Mouse (Mus musculus) right cerebral cortex, adult 18-20 months (tissue): Measurements from ENCODE around the gene Map3k14.
A peak's percentile ranks its signal among the peaks of the same experiment; 100 is the strongest.

ENCODE experiments used
- DNase-seq: peaks from one replicate; pipeline ENCODE4 v3.0.0; 2022; ENCODE audit warnings: mixed read lengths

Gene Map3k14

DNA sequence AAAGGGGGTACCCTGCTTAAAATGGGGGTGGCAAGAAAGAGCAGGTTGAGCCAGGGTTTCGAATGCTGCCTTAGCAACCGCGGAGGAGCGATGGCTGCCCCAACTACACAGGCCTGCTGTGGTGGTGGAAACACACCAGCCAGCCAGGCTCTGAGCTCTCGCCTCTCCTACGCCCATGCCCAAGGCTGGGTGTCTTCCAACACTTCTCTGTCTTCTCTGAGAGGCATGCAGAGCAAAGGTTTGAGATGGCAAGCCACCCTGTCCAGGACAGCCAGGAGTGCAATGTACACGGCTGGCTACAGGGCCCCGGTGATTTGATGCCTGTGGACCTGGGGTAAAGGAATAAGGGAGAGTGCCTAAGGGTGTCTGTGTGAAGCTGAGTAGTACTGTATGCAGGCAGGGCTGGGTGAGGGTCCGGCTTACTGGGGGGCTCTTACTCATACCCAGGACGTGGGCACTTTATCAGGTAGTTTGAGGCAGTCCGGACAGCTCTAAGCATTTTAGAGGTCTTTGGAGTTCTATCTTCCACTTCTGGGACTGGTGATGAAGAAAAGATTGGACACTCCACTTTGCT lies 93.4 kb downstream of the Map3k14 start:
- DNase-seq = peak; percentile 70

DNA sequence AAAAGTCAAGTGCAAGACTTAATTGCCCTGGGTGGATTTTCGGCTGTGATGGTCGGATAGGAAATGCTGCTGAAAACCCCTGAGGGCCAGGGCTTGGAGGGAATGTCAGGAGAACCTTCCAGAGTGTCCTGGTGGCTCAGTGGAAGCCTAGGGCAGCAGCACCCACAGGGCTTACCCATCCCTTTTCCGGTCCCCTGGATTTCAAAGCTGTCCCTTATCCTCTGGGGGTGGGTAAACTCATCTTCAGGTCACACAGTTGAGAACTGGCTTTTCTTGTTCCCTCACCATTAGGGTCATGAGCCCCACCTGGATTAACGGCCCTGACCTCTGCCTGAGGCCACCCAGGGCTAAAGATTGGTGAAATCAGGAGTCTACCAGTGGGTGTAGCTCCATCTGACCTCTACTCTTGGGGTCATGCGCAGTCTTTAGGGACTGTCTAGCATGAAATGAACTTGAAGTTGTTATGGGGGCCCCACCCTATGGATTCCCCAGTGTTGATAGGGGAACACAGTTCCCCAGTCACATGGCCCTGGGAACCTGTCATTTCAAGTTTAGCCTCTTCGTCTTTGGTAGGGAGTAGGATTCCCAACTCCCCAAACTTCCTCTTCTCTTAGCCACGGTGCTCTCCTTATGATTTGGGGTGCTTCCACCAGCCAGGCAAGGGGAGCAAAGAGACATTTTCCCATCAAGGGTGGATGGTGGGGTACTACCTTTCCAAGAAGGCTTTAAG lies 94.1 kb downstream of the Map3k14 start:
- no peak for DNase-seq

DNA sequence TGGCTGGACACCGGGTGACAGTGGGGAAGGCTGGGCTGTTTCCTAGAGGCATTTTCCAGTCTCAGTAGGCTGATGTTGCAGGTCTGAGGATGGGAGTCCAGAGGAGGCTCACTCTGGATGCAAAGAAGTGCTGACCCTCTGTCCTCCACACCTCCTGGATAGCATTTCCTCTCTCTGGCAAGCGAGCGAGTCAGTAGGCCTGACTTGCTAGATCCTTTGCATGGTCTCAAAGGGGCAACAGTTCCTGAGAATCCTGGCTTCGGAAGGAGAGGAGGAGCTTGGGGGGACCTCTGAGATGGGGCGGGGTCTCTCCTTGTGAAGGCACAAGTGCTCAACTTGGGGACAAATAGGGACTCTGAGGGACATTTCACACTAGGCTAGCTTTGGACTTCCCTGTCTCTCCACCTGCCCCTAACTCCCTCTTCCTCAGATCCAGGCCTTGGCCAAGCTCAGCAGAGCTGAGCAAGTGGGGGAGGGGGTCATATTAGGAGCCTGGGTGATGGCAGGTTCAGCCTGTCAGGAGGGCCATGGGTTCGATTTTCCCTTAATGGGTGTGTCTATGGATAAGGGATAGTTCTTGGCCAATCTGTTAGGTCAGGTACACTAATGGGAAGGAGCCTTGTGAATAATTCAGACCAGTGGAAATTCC lies 94.8 kb downstream of the Map3k14 start:
- no peak for DNase-seq

- no peak for DNase-seq
Observed at GRCm38 (mm10) chr11:103171703-103172391, 95.4 kb downstream of the Map3k14 start.

DNA sequence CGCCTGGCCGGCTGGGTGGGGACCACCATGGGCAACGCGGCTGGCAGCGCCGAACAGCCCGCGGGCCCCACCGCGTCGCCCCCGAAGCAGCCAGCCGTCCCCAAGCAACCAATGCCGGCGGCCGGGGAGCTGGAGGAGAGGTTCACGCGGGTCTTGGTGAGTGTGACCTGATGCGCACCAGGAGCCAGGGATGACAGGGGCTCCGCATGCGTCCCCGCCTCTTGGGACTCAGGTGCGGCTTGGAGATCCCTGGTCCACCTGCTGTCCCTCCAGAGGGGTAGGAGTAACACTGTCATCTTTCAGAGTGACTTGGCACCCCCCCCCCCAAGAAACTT lies 96.0 kb downstream of the Map3k14 start:
- DNase-seq = no peak

DNA sequence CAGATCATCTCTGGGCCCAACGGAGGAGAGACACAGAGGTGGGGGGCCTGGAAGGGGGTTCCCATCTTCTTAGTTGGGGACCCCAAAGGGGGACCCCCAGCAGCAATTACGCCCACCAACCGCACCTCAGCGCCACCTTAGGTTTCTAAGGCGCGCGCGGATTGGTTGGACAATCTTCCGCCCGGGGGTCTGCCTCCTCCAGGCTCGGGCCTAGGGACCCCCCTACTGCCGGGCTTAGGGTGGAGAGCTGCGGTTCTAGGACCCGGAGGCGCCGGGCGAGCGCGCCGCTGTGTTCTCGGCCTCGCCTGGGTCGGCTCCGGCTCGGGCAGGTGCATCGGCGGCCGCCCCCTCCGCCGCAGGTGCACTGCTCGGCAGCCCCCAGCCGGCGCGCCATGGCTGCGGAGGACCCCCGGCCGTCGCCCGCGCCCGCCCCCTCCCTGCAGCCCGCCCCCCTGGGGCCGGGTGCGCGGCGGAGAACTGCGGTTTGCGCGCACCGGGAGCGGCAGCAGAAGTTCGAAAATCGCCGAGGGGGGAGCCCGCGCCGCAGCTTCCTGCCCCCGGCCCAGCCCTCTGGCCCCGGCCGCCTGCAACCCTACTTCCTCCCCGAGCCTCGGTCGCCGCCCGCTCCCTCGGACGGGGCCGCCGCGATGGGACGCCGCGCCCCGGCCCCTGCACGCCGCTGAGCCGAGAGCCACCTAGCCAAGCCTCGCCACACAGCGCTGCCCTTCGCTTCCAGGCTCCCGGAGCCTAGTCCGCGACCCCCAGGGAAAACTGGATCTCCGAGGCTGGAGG lies 96.6 kb downstream of the Map3k14 start, which contains the start of gene Fmnl1:
Gene Fmnl1, plus strand, starts transcription at position 614 of the 792 bp plus-strand sequence.
- DNase-seq = peak; percentile 40

DNA sequence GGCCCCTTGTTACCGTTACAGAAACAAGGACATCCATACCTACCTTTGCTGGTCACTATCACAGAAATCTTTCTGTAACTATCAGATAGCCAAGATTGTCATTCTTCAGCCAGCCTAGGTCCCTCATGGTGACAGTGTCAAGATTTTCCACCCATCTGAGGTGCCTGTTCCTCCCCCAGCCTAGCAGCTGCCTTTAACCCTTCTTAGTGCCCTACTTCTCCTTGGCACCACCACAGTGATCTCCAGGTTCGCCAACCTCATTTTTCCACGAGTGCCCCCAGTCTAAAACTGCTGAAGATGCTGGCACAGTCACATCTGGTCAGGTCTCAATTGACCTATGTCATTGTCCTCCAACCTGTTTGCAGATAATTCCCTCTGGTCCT lies 97.2 kb downstream of the Map3k14 start:
- no peak for DNase-seq
